Mouse (Mus musculus) kidney, embryonic 16.5 days (tissue): Measurements from ENCODE around the gene Mamdc2. TPM values are rescaled to one million over a fixed set of nuclear protein-coding genes. Genes with fewer than 3 reads are reported as not detected.
"Not testable (repeated sequence)": the region's sequence is repeated elsewhere in the genome, so short reads cannot be mapped to it uniquely, and the experiment has no call there.

ENCODE experiments used
- ATAC-seq: fragments of 200-750 bp; cut with Nextera tagmentation; 2 replicates; pipeline ENCODE4 v1.8.0; 2017; ENCODE audit warnings: moderate TSS enrichment; ENCODE audit not compliant: low FRiP score, low TSS enrichment
- H3K27ac ChIP-seq: fragments of 300-500 bp; sonication (generic); 2 replicates; pipeline ENCODE4 v1.5.1; 2014; ENCODE audit warnings: low read length
- H3K27me3 ChIP-seq: fragments of 300-500 bp; sonication (generic); 2 replicates; pipeline ENCODE4 v1.6.1; 2014; ENCODE audit warnings: low read length, control low read depth, mixed read lengths; ENCODE audit not compliant: insufficient read depth
- H3K36me3 ChIP-seq: fragments of 300-500 bp; sonication (generic); 2 replicates; pipeline ENCODE4 v1.6.1; 2014; ENCODE audit warnings: low read length, control low read depth, mixed read lengths; ENCODE audit not compliant: insufficient read depth
- H3K4me1 ChIP-seq: fragments of 300-500 bp; sonication (generic); 2 replicates; pipeline ENCODE4 v1.6.1; 2014; ENCODE audit warnings: low read length, control low read depth, mixed read lengths; ENCODE audit not compliant: insufficient read depth
- H3K4me2 ChIP-seq: fragments of 300-500 bp; sonication (generic); replicated peaks from 2 replicates; pipeline ENCODE4 v1.6.1; 2014; ENCODE audit warnings: low read depth, low read length
- H3K4me3 ChIP-seq: fragments of 300-500 bp; sonication (generic); 2 replicates; pipeline ENCODE4 v1.5.1; 2014; ENCODE audit warnings: mild to moderate bottlenecking, low read length
- H3K9ac ChIP-seq: fragments of 300-500 bp; sonication (generic); replicated peaks from 2 replicates; pipeline ENCODE4 v1.6.1; 2014; ENCODE audit warnings: low read length
- H3K9me3 ChIP-seq: fragments of 300-500 bp; sonication (generic); 2 replicates; pipeline ENCODE4 v1.6.1; 2016; ENCODE audit warnings: low read length, control low read depth
- WGBS: fragments of 180-500 bp; shearing (Covaris S2); extraction: QIAGEN DNeasy Blood & Tissue Kit; methylation state at CpG from one replicate; pipeline ENCODE4 v1.1.7; 2014; 5-methylcytosine and 5-hydroxymethylcytosine counted together
- polyA plus RNA-seq: library from polyadenylated mRNA; unstranded; fragments of >200 nt; fragmentation: Nextera tagmentation; extraction: Ambion mirVana; gene quantifications from 2 replicates; pipeline ENCODE4 v1.2.1, GENCODE M21; 2015

The Mamdc2 gene
- polyA plus RNA-seq: 1.4 and 1.5 TPM in 2 replicates

- Histone ChIP-seq H3K36me3 (no peaks in the 10 kb centered on the region), H3K27ac (no peak within 1 kb of the TSS), H3K27me3 (peaks cover 4% of the 10 kb centered on the region), H3K4me2 (peak within 1 kb of the TSS; percentile 98), H3K9me3 (peaks cover 4% of the 10 kb centered on the region; the same call in 1 of the 2 replicates), H3K4me1 (peaks cover 17% of the 10 kb centered on the region), H3K9ac (peak within 1 kb of the TSS; percentile 60), H3K4me3 (peak within 1 kb of the TSS; percentile 55)
- 2% methylated on average over 19 of the region's 19 CpGs for WGBS
- peak; percentile 62 for ATAC-seq
Observed at GRCm38 (mm10) chr19:23447988-23448497, at the start of gene Mamdc2. Mamdc2 (minus strand) TSS chr19:23448442.

DNA sequence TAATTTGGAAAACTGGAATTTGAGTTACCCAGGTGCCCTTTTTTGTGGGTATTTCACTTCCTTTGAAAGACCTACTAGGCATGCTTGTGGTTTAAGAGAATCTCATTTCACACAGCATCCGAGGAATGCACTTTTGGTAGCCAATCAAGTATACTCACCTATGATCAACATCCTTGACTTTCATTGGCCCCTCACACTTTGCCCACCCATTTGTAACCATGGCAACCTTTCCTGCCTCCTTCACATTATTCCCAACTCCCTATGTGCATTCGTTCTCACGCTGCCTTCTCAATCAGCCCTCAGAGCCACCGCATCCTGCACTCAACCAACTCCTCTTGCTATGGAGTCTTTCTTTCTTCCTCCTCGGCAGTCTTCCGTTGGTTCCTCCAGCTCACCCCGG lies 49.8 kb upstream of the Mamdc2 start:
- Histone ChIP-seq H3K4me1 (peaks cover 3% of the 10 kb centered on the region; the same call in 1 of the 2 replicates), H3K27ac (no peak overlapping the region), H3K4me2 (no peak overlapping the region), H3K27me3 (no peaks in the 10 kb centered on the region), H3K4me3 (no peak overlapping the region), H3K9ac (no peak overlapping the region), H3K36me3 (no peaks in the 10 kb centered on the region), H3K9me3 (no peaks in the 10 kb centered on the region)
- ATAC-seq: no peak
- 86% methylated on average over 7 of the region's 7 CpGs for WGBS

DNA sequence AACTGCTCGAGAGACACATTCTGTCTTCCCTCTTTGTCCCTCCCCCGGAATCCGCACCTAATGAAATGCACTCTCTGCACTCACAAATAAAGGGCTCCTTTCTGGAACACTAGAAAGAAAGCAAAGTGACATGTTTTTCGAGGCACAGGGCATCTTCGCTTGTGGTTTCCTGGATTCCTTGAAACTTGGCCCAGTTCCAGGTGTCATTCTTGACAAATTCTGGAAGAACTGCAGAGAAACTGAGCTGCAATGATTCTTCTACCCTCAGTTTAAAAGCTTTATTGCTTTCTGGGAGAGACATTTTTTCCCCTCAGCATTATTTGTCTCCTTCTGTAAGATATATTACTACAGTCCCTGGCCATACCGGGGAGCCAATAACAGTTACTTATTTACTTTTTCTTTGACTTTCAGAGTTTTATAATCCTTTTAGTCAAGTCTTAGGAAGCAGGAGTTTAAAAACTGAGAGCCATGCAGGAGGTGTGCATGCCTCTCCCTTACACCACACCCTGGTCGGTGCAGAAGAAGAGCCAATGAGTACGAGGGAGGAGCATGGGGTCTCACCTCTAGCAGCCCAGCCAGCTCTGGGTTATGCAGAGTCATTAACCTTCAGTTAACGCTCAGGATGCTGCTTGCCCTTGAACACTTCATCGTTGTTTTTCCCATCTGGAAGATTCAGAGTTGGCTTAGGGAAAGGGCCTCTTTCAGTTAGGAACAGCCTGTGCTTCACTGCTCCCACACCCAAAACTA lies 49.1 kb upstream of the Mamdc2 start:
- WGBS: 23% methylated on average over 10 of the region's 10 CpGs
- Histone ChIP-seq H3K27me3 (no peaks in the 10 kb centered on the region), H3K9ac (no peak overlapping the region), H3K4me1 (peaks cover 3% of the 10 kb centered on the region; the same call in 1 of the 2 replicates), H3K9me3 (no peaks in the 10 kb centered on the region), H3K4me2 (no peak overlapping the region), H3K27ac (no peak overlapping the region), H3K36me3 (no peaks in the 10 kb centered on the region), H3K4me3 (no peak overlapping the region)
- no peak for ATAC-seq

DNA sequence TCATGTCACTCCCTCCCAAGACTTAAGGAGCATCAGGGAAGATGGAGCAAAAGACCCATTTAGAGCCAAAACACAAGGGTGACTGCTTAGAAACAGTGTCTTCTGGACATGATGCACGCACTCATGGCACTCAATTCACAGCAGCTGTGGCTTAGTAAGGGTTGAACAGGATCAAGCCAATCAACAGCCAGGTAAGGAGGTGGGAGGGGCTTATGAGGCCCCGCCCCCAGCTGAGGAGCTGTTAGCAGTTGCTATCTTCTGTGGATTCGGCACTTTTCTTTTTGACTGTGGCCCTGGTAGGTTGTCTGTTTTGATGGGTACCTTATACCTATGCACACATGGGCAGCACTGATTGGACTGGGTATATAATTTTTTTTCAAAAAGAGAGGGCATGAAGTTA lies 48.3 kb upstream of the Mamdc2 start:
- Histone ChIP-seq H3K27me3 (no peaks in the 10 kb centered on the region), H3K4me1 (peaks cover 3% of the 10 kb centered on the region; the same call in 1 of the 2 replicates), H3K9ac (no peak overlapping the region), H3K9me3 (no peaks in the 10 kb centered on the region), H3K27ac (no peak overlapping the region), H3K4me2 (no peak overlapping the region), H3K36me3 (no peaks in the 10 kb centered on the region), H3K4me3 (no peak overlapping the region)
- ATAC-seq: no peak
- 84% methylated on average over 3 of the region's 3 CpGs for WGBS

- Histone ChIP-seq H3K9me3 (no peaks in the 10 kb centered on the region), H3K4me3 (no peak overlapping the region), H3K9ac (no peak overlapping the region), H3K27me3 (no peaks in the 10 kb centered on the region), H3K4me1 (peaks cover 11% of the 10 kb centered on the region), H3K4me2 (no peak overlapping the region), H3K27ac (no peak overlapping the region), H3K36me3 (no peaks in the 10 kb centered on the region)
- ATAC-seq: no peak
Observed at GRCm38 (mm10) chr19:23492663-23493062, 44.4 kb upstream of the Mamdc2 start.

DNA sequence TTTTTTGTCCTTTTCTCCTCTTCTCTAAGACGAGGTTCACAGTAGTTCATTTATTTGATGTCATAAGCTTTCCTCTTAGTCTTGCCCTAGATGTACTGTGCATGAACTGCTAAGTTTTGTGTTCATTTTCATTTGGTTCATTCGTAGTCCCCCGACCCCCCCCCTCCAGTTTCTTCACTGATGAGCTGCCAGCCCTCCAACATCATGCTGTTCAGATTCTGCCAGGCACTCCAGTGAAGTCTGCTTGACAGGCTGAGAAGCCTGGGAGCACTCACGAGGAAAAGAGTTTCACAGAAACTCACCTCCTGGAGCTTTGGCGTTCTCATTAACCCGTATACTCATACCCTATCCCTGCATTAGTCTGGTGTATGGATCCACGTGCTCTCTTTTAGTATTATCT lies 42.5 kb upstream of the Mamdc2 start:
- not testable (repeated sequence) for H3K4me3 ChIP-seq, ATAC-seq
- WGBS: 28% methylated on average over 7 of the region's 7 CpGs

GRCm38 (mm10) chr19:23489780-23490179 lies 41.5 kb upstream of the Mamdc2 start:
- H3K4me3 ChIP-seq: no peak overlapping the region
- no peak overlapping the region for H3K4me2 ChIP-seq
- no peaks in the 10 kb centered on the region for H3K36me3 ChIP-seq
- H3K4me1 ChIP-seq: peaks cover 9% of the 10 kb centered on the region
- WGBS: 30% methylated on average over 8 of the region's 8 CpGs
- H3K9ac ChIP-seq: no peak overlapping the region
- H3K9me3 ChIP-seq: no peaks in the 10 kb centered on the region
- H3K27me3 ChIP-seq: no peaks in the 10 kb centered on the region
- no peak overlapping the region for H3K27ac ChIP-seq
- peak; percentile 49; the same call in 1 of the 2 replicates for ATAC-seq

More for the DNA sequence above, 42.5 kb upstream of the Mamdc2 start:
- not testable (repeated sequence) for H3K9me3 ChIP-seq, H3K27me3 ChIP-seq, H3K4me2 ChIP-seq, H3K4me1 ChIP-seq, H3K27ac ChIP-seq, H3K9ac ChIP-seq, H3K36me3 ChIP-seq

DNA sequence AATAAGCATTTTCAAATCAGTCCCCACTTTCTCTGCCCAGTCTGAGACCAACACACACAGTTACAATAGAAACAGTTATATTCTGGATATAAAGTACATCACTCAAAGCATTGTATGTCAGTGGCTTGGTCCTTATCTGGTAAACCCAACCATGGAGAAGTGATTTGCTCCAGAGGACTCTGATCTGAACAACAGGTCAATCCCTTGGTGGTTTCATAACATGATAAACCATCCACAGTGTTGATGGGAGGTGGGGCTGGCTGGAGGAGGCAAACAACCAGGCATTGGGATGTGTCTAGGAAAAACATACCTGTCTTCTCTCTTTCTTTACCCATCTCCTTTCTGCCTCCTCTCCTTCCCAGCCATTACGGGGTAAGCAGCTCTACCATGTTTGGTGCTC lies 39.2 kb upstream of the Mamdc2 start:
- Histone ChIP-seq H3K27ac (no peak overlapping the region), H3K4me1 (peaks cover 9% of the 10 kb centered on the region), H3K36me3 (no peaks in the 10 kb centered on the region), H3K4me2 (no peak overlapping the region), H3K9me3 (no peaks in the 10 kb centered on the region), H3K9ac (no peak overlapping the region), H3K4me3 (no peak overlapping the region), H3K27me3 (no peaks in the 10 kb centered on the region)
- 70% methylated on average over 1 of the region's 1 CpGs for WGBS
- no peak for ATAC-seq

DNA sequence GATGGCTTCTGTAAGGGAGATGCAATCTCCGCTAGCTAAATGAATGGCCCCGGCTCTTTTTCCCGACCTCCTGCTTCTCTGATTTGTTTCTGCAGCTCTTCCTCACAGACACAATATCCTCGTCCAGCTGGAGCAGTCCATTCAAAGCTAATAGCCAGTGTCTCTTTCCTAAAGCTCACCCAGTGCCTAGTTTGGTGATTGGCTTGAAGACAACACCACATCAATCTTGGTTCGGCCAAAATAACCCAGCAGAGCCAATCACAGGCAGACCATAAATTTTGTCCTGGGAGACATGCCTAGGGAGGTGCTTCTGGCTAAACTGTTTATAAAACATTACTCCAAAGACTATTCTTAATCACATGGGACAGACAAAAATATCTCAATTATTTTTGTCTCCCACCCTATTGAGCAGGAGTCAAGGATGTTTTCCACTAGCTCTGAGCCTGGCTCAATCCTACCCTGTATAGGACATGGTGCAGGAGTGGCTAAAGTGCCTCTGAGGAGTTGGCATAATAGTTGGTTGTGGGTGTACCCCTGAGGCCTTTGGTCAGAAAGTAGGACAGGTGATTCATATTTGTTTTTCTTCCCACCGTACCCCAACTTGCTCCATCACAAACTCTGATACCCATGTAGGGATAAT lies 38.5 kb upstream of the Mamdc2 start:
- Histone ChIP-seq H3K27ac (no peak overlapping the region), H3K9me3 (no peaks in the 10 kb centered on the region), H3K9ac (no peak overlapping the region), H3K4me2 (no peak overlapping the region), H3K36me3 (no peaks in the 10 kb centered on the region), H3K27me3 (no peaks in the 10 kb centered on the region), H3K4me1 (peaks cover 9% of the 10 kb centered on the region), H3K4me3 (no peak overlapping the region)
- 57% methylated on average over 6 of the region's 6 CpGs for WGBS
- no peak for ATAC-seq
